Mouse (Mus musculus) midbrain, embryonic 13.5 days (tissue): ENCODE data around the gene Chadl. TPM values are rescaled to one million over a fixed set of nuclear protein-coding genes. Genes with fewer than 3 reads are reported as not detected.

Experiments used
- ATAC-seq: fragments of 200-750 bp; cut with Nextera tagmentation; 2 replicates; pipeline ENCODE4 v1.8.0; 2017; ENCODE audit warnings: mild to moderate bottlenecking, moderate TSS enrichment, moderate library complexity
- H3K27ac ChIP-seq: fragments of 300-500 bp; sonication (generic); 2 replicates; pipeline ENCODE4 v1.5.1; 2015; ENCODE audit warnings: inconsistent platforms, mild to moderate bottlenecking, moderate library complexity
- H3K27me3 ChIP-seq: fragments of 300-500 bp; sonication (generic); 2 replicates; pipeline ENCODE4 v1.6.1; 2015; ENCODE audit warnings: mild to moderate bottlenecking, inconsistent platforms
- H3K36me3 ChIP-seq: fragments of 300-500 bp; sonication (generic); 2 replicates; pipeline ENCODE4 v1.6.1; 2015; ENCODE audit warnings: mild to moderate bottlenecking, inconsistent platforms
- H3K4me1 ChIP-seq: fragments of 300-500 bp; sonication (generic); replicated peaks from 2 replicates; pipeline ENCODE4 v1.6.1; 2015; ENCODE audit warnings: inconsistent platforms
- H3K4me2 ChIP-seq: fragments of 300-500 bp; sonication (generic); replicated peaks from 2 replicates; pipeline ENCODE4 v1.6.1; 2015; ENCODE audit warnings: moderate library complexity, mild to moderate bottlenecking, inconsistent platforms
- H3K4me3 ChIP-seq: fragments of 300-500 bp; sonication (generic); replicated peaks from 2 replicates; pipeline ENCODE4 v1.5.1; 2015; ENCODE audit warnings: mild to moderate bottlenecking, inconsistent platforms
- H3K9ac ChIP-seq: fragments of 300-500 bp; sonication (generic); replicated peaks from 2 replicates; pipeline ENCODE4 v1.6.1; 2015; ENCODE audit warnings: mild to moderate bottlenecking, inconsistent platforms
- H3K9me3 ChIP-seq: fragments of 300-500 bp; sonication (generic); 2 replicates; pipeline ENCODE4 v1.6.1; 2016; ENCODE audit warnings: mild to moderate bottlenecking, inconsistent platforms
- WGBS: fragments of 180-500 bp; shearing (Covaris S2); methylation state at CpG from one replicate; pipeline ENCODE4 v1.1.7; 2015; 5-methylcytosine and 5-hydroxymethylcytosine counted together
- polyA plus RNA-seq: library from polyadenylated mRNA; unstranded; fragments of >200 nt; fragmentation: Nextera tagmentation; extraction: Ambion mirVana; gene quantifications from 2 replicates; pipeline ENCODE4 v1.2.1, GENCODE M21; 2015

Chadl gene
- polyA plus RNA-seq, 1 experiment from 2014 or later = 9.6 TPM

DNA sequence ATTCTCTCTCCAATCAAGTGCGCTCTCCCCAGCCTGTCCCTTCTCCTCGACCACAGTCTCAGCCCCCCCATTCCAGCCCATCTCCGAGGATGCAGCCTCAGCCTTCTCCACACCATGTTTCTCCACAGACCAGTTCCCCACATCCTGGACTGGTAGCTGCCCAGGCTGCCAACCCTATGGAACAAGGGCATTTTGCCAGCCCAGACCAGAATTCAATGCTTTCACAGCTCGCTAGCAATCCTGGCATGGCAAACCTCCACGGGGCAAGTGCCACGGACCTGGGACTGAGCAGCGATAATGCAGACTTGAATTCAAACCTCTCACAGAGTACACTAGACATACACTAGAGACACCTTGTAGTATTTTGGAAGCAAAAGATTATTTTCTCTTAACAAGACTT is 46.5 kb downstream of the Chadl start:
- H3K9ac ChIP-seq = no peak overlapping the region
- H3K4me2 ChIP-seq = no peak overlapping the region
- ATAC-seq = no peak
- H3K4me3 ChIP-seq = no peak overlapping the region
- no peaks in the 10 kb centered on the region for H3K9me3 ChIP-seq
- peaks cover 61% of the 10 kb centered on the region for H3K36me3 ChIP-seq
- no peaks in the 10 kb centered on the region for H3K27me3 ChIP-seq
- no peaks in the 10 kb centered on the region for H3K4me1 ChIP-seq
- 92% methylated on average over 7 of the region's 7 CpGs for WGBS
- no peak overlapping the region for H3K27ac ChIP-seq

DNA sequence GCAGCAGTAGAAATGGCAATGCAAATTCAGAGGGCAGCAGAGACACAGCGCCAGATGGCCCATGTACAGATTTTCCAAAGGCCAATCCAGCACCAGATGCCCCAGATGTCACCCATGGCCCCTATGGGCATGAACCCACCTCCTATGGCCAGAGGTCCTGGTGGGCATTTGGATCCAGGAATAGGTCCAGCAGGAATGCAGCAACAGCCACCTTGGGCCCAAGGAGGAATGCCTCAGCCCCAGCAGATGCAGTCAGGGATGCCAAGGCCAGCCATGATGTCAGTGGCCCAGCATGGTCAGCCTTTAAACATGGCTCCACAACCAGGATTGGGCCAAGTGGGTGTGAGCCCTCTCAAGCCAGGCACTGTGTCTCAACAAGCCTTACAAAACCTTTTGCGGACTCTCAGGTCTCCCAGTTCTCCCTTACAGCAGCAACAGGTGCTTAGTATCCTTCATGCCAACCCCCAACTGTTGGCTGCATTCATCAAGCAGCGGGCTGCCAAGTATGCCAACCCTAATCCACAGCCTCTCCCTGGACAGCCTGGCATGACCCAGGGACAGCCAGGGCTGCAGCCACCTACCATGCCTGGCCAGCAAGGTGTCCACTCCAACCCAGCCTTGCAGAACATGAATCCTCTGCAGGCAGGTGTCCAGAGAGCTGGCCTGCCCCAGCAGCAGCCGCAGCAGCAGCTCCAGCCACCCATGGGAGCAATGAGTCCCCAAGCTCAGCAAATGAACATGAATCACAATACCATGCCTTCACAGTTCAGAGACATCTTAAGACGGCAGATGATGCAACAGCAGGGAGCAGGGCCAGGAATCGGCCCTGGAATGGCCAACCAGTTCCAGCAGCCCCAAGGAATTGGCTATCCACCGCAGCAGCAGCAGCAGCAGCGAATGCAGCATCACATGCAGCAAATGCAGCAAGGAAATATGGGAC is 47.3 kb downstream of the Chadl start:
- Histone ChIP-seq H3K36me3 (peaks cover 70% of the 10 kb centered on the region), H3K4me3 (no peak overlapping the region)
- whole genome bisulfite sequencing = 93% methylated on average over 8 of the region's 8 CpGs

More for the DNA sequence above, 47.3 kb downstream of the Chadl start:
- H3K27me3 ChIP-seq = no peaks in the 10 kb centered on the region
- H3K4me1 ChIP-seq = no peaks in the 10 kb centered on the region
- H3K9ac ChIP-seq = no peak overlapping the region
- H3K4me2 ChIP-seq = no peak overlapping the region
- no peaks in the 10 kb centered on the region for H3K9me3 ChIP-seq
- no peak overlapping the region for H3K27ac ChIP-seq
- no peak for ATAC-seq

Other genes starting within 250 kb of the Chadl start
- gene Rbx1, start 231.0 kb downstream of the Chadl start, polyA plus RNA-seq = 511 and 563 TPM in 2 replicates
- gene Ep300, start 111.9 kb downstream of the Chadl start, polyA plus RNA-seq = 22.8 and 25.3 TPM in 2 replicates
- gene L3mbtl2, start 33.4 kb downstream of the Chadl start, polyA plus RNA-seq = 31.8 and 34.0 TPM in 2 replicates
- 41.6 and 48.4 TPM in 2 replicates for gene Zc3h7b, start 47.8 kb upstream of the Chadl start, polyA plus RNA-seq
- 140 and 145 TPM in 2 replicates for gene Rangap1, start 48.2 kb upstream of the Chadl start, polyA plus RNA-seq
- 21.5 and 23.3 TPM in 2 replicates for gene Tef, start 105.1 kb upstream of the Chadl start, polyA plus RNA-seq
- gene Tob2, start 161.5 kb upstream of the Chadl start, polyA plus RNA-seq = 16.2 and 17.7 TPM in 2 replicates
- 136 and 149 TPM in 2 replicates for gene Phf5a, start 174.6 kb upstream of the Chadl start, polyA plus RNA-seq
- 220 and 221 TPM in 2 replicates for gene Aco2, start 175.0 kb upstream of the Chadl start, polyA plus RNA-seq
- gene Polr3h, start 229.0 kb upstream of the Chadl start, polyA plus RNA-seq = 69.7 and 70.1 TPM in 2 replicates
- 96.4 and 102 TPM in 2 replicates for gene Csdc2, start 239.5 kb upstream of the Chadl start, polyA plus RNA-seq